Mouse (Mus musculus) left cerebral cortex, adult 9 months (tissue): ENCODE results near the gene Trim54.
A peak's percentile ranks its signal among the peaks of the same experiment; 100 is the strongest.

Source experiments
- DNase-seq, 2 experiments: peaks; one replicate each; pipeline ENCODE4 v3.0.0; 2022; ENCODE audit warnings: low spot score in 2 of 2

Gene Trim54

GRCm38 (mm10) chr5:31116354-31116753, at the start of gene Trim54:
Gene Trim54, plus strand, starts transcription at chr5:31116712.
- no peak for DNase-seq

- peak in 1 of 2 experiments; percentile 29 for DNase-seq
These were observed 46.7 kb upstream of the Trim54 start for GRCm38 (mm10) chr5:31069810-31070209.

- DNase-seq, result no peak
These were observed 45.5 kb upstream of the Trim54 start for GRCm38 (mm10) chr5:31071059-31071458.

- no peak for DNase-seq
These were observed 44.7 kb upstream of the Trim54 start for GRCm38 (mm10) chr5:31071821-31072220.

- DNase-seq, result no peak
These were observed 43.3 kb upstream of the Trim54 start for GRCm38 (mm10) chr5:31073176-31073575.

GRCm38 (mm10) chr5:31076346-31076745, 40.2 kb upstream of the Trim54 start:
- DNase-seq, result no peak

GRCm38 (mm10) chr5:31080059-31080794, 36.3 kb upstream of the Trim54 start:
- DNase-seq, result peak; percentile 40 to 82

GRCm38 (mm10) chr5:31080795-31081164, 35.7 kb upstream of the Trim54 start:
- peak in 1 of 2 experiments; percentile 39 for DNase-seq

GRCm38 (mm10) chr5:31081386-31081785, 35.1 kb upstream of the Trim54 start:
- no peak for DNase-seq

GRCm38 (mm10) chr5:31082355-31082754, 34.2 kb upstream of the Trim54 start:
- peak in 1 of 2 experiments; percentile 54 for DNase-seq

- DNase-seq, result no peak
These were observed 33.4 kb upstream of the Trim54 start for GRCm38 (mm10) chr5:31082935-31083625.

- DNase-seq, result no peak
These were observed 32.6 kb upstream of the Trim54 start for GRCm38 (mm10) chr5:31083949-31084348.

GRCm38 (mm10) chr5:31086606-31087005, 29.9 kb upstream of the Trim54 start:
- DNase-seq, result no peak

GRCm38 (mm10) chr5:31087131-31087530, 29.4 kb upstream of the Trim54 start:
- no peak for DNase-seq

GRCm38 (mm10) chr5:31092231-31092975, 24.1 kb upstream of the Trim54 start:
- peak in 1 of 2 experiments; percentile 66 for DNase-seq

- peak in 1 of 2 experiments; percentile 67 for DNase-seq
These were observed 23.1 kb upstream of the Trim54 start for GRCm38 (mm10) chr5:31093151-31094041.

- peak in 1 of 2 experiments; percentile 44 for DNase-seq
These were observed 22.3 kb upstream of the Trim54 start for GRCm38 (mm10) chr5:31094100-31094798.

- peak in 1 of 2 experiments; percentile 71 for DNase-seq
These were observed 21.5 kb upstream of the Trim54 start for GRCm38 (mm10) chr5:31094799-31095691.

- no peak for DNase-seq
These were observed 20.6 kb upstream of the Trim54 start for GRCm38 (mm10) chr5:31095711-31096480.
